Comparison of ENCODE assay signal across 19 mouse cellular contexts in genomic region chr14:120496284-120496683, GRCm38 (mm10). TPM values are rescaled to one million over a fixed set of nuclear protein-coding genes. Genes with fewer than 3 reads are reported as not detected.
DNase-seq lines count a peak whose midpoint lies in the region; ATAC-seq and TF ChIP-seq lines count a peak whose summit lies in the region.
"Had no signal": no experiment of that assay in that cellular context is flagged by ENCODE, and none has a peak within 500 bp of the region (broad histone marks: within the 10 kb centered on the region; RNA-seq: fewer than 3 reads in every experiment).

No protein-coding gene starts in this region.

- DNase-seq in heart, embryonic 10.5 days (ENCODE audit: low spot score), result peak; percentile 72
- no peak for DNase-seq in heart, postnatal 25 days (ENCODE audit: low spot score)
- DNase-seq in liver, postnatal 0 days, result no peak
- no peak for DNase-seq in liver
- DNase-seq in forebrain, embryonic 11.5 days (ENCODE audit: low spot score), result no peak
- DNase-seq: adrenal gland, postnatal 14 days; cerebellum, postnatal 14 days; gastrocnemius, postnatal 10 days; kidney, postnatal 10 days; liver, embryonic 13.5 days; thymus, adult 2 months had no signal

- ATAC-seq in liver, postnatal 0 days, result no peak
- ATAC-seq in embryonic facial prominence, embryonic 15.5 days (ENCODE audit: insufficient number of reproducible peaks, low FRiP score, low TSS enrichment, low read depth), result peak; percentile 47; the same call in 1 of the 2 replicates
- peak; percentile 40 for ATAC-seq in megakaryocyte, adult 5-6 weeks (ENCODE audit: poor library complexity, severe bottlenecking)
- ATAC-seq in forebrain, embryonic 11.5 days (replicated peaks; ENCODE audit: low FRiP score), result no peak
- no peak for ATAC-seq in forebrain, embryonic 13.5 days
- ATAC-seq: hindbrain, embryonic 16.5 days had no signal

- no peak overlapping the region for H3K4me3 ChIP-seq in heart, embryonic 10.5 days
- H3K4me3 ChIP-seq in liver, postnatal 0 days (ENCODE audit: low read depth, low read length), result no peak overlapping the region
- H3K4me3 ChIP-seq in embryonic facial prominence, embryonic 15.5 days (replicated peaks), result no peak overlapping the region
- no peak overlapping the region for H3K4me3 ChIP-seq in forebrain, embryonic 11.5 days (ENCODE audit: low read depth, low read length)
- no peak overlapping the region for H3K4me3 ChIP-seq in forebrain, embryonic 13.5 days
- H3K4me3 ChIP-seq: embryonic facial prominence, embryonic 12.5 days; forebrain, embryonic 12.5 days; liver, embryonic 13.5 days; myocyte had no signal

- H3K4me1 ChIP-seq in heart, embryonic 10.5 days, result peaks cover 46% of the 10 kb centered on the region
- H3K4me1 ChIP-seq in liver, postnatal 0 days (ENCODE audit: insufficient read depth), result no peaks in the 10 kb centered on the region
- H3K4me1 ChIP-seq in embryonic facial prominence, embryonic 15.5 days, result peaks cover 15% of the 10 kb centered on the region
- H3K4me1 ChIP-seq in forebrain, embryonic 11.5 days (replicated peaks; ENCODE audit: control insufficient read depth, insufficient read depth, low read length), result no peaks in the 10 kb centered on the region
- peaks cover 7% of the 10 kb centered on the region; the same call in 1 of the 2 replicates for H3K4me1 ChIP-seq in forebrain, embryonic 13.5 days
- H3K4me1 ChIP-seq: forebrain, embryonic 12.5 days had no signal

- no peaks in the 10 kb centered on the region for H3K27me3 ChIP-seq in heart, embryonic 10.5 days (ENCODE audit: insufficient read depth, poor library complexity, severe bottlenecking)
- no peaks in the 10 kb centered on the region for H3K27me3 ChIP-seq in liver, postnatal 0 days (ENCODE audit: insufficient read depth, low read length)
- no peaks in the 10 kb centered on the region for H3K27me3 ChIP-seq in embryonic facial prominence, embryonic 15.5 days
- no peaks in the 10 kb centered on the region for H3K27me3 ChIP-seq in forebrain, embryonic 11.5 days (ENCODE audit: control insufficient read depth, insufficient read depth, low read length)
- H3K27me3 ChIP-seq in forebrain, embryonic 13.5 days, result no peaks in the 10 kb centered on the region
- H3K27me3 ChIP-seq: embryonic facial prominence, embryonic 12.5 days; forebrain, embryonic 12.5 days; liver, embryonic 13.5 days had no signal

- no peaks in the 10 kb centered on the region for H3K9me3 ChIP-seq in heart, embryonic 10.5 days
- no peaks in the 10 kb centered on the region for H3K9me3 ChIP-seq in liver, postnatal 0 days (ENCODE audit: low read length)
- H3K9me3 ChIP-seq in embryonic facial prominence, embryonic 15.5 days (replicated peaks), result no peaks in the 10 kb centered on the region
- H3K9me3 ChIP-seq in forebrain, embryonic 11.5 days (ENCODE audit: control insufficient read depth, low read length), result no peaks in the 10 kb centered on the region
- H3K9me3 ChIP-seq in forebrain, embryonic 13.5 days (replicated peaks), result no peaks in the 10 kb centered on the region
- H3K9me3 ChIP-seq: embryonic facial prominence, embryonic 12.5 days; forebrain, embryonic 12.5 days; liver, embryonic 13.5 days had no signal

- intact Hi-C loops in heart, postnatal 25 days (cut with DNase I), result no loop called here

- no peak overlapping the region for H3K4me2 ChIP-seq in liver, postnatal 0 days (ENCODE audit: low read depth, low read length)
- H3K4me2 ChIP-seq in embryonic facial prominence, embryonic 15.5 days (replicated peaks), result no peak overlapping the region
- H3K4me2 ChIP-seq in forebrain, embryonic 11.5 days (ENCODE audit: low read depth, low read length, severe bottlenecking), result no peak overlapping the region
- H3K4me2 ChIP-seq in forebrain, embryonic 13.5 days, result no peak overlapping the region
- H3K4me2 ChIP-seq: embryonic facial prominence, embryonic 12.5 days; forebrain, embryonic 12.5 days; liver, embryonic 13.5 days; midbrain, embryonic 11.5 days had no signal

- H3K36me3 ChIP-seq in heart, embryonic 10.5 days, result no peaks in the 10 kb centered on the region
- H3K36me3 ChIP-seq in liver, postnatal 0 days (replicated peaks; ENCODE audit: insufficient read depth, low read length), result no peaks in the 10 kb centered on the region
- H3K36me3 ChIP-seq in embryonic facial prominence, embryonic 15.5 days, result no peaks in the 10 kb centered on the region
- no peaks in the 10 kb centered on the region for H3K36me3 ChIP-seq in forebrain, embryonic 11.5 days (ENCODE audit: control insufficient read depth, insufficient read depth, low read length)
- no peaks in the 10 kb centered on the region for H3K36me3 ChIP-seq in forebrain, embryonic 13.5 days (ENCODE audit: poor library complexity, severe bottlenecking)
- H3K36me3 ChIP-seq: embryonic facial prominence, embryonic 12.5 days; forebrain, embryonic 12.5 days; liver, embryonic 13.5 days had no signal

- 30% methylated on average over 5 of the region's 5 CpGs for WGBS in heart, embryonic 10.5 days
- 25% methylated on average over 5 of the region's 5 CpGs for WGBS in liver, postnatal 0 days (ENCODE audit: insufficient replicate concordance)
- whole genome bisulfite sequencing in embryonic facial prominence, embryonic 15.5 days, result 18% methylated on average over 5 of the region's 5 CpGs
- WGBS in forebrain, embryonic 11.5 days, result 77% methylated on average over 5 of the region's 5 CpGs
- 77% methylated on average over 5 of the region's 5 CpGs for WGBS in forebrain, embryonic 13.5 days

- no peak overlapping the region for H3K27ac ChIP-seq in heart, embryonic 10.5 days
- H3K27ac ChIP-seq in liver, postnatal 0 days (ENCODE audit: low read depth), result no peak overlapping the region
- H3K27ac ChIP-seq in embryonic facial prominence, embryonic 15.5 days (replicated peaks), result 0 out of 2 replicates have a peak overlapping the region, but pooled peaks have one; percentile 7
- H3K27ac ChIP-seq in forebrain, embryonic 11.5 days (ENCODE audit: low read depth, low read length), result no peak overlapping the region
- H3K27ac ChIP-seq in forebrain, embryonic 13.5 days, result no peak overlapping the region
- H3K27ac ChIP-seq: embryonic facial prominence, embryonic 12.5 days; forebrain, embryonic 12.5 days; liver, embryonic 13.5 days had no signal

- no peak for TF ChIP-seq EP300 in liver, postnatal 0 days (IDR thresholded peaks at IDR 0.05; ENCODE audit: low read depth)

- TF ChIP-seq CTCF in liver, postnatal 0 days (IDR thresholded peaks at IDR 0.05; ENCODE audit: low read depth), result no peak

- 0 out of 2 replicates have a peak overlapping the region, but pooled peaks have one; percentile 13 for H3K9ac ChIP-seq in liver, postnatal 0 days (replicated peaks)
- no peak overlapping the region for H3K9ac ChIP-seq in embryonic facial prominence, embryonic 15.5 days
- H3K9ac ChIP-seq in forebrain, embryonic 11.5 days (ENCODE audit: low read length), result no peak overlapping the region
- H3K9ac ChIP-seq in forebrain, embryonic 13.5 days, result no peak overlapping the region
- H3K9ac ChIP-seq: embryonic facial prominence, embryonic 12.5 days; forebrain, embryonic 12.5 days; liver, embryonic 13.5 days had no signal

RNA-seq across cellular contexts. Expression of gene Rap2a, which starts 18.0 kb away (rescaled TPM):
- 11.7 and 12.9 TPM in 2 replicates for polyA plus RNA-seq in heart, embryonic 10.5 days (2016; fragmentation: Nextera tagmentation; extraction: Ambion mirVana)
- 10 to 100 TPM; 12.9 to 14.0 TPM for total RNA-seq in heart, postnatal 25 days (2021)
- 3.2 and 3.4 TPM in 2 replicates for polyA plus RNA-seq in liver, postnatal 0 days (2015; fragmentation: Nextera tagmentation; extraction: Ambion mirVana)
- polyA plus RNA-seq in embryonic facial prominence, embryonic 15.5 days (2015; fragmentation: Nextera tagmentation; extraction: Ambion mirVana), result 17.6 and 18.0 TPM in 2 replicates
- total RNA-seq in megakaryocyte, adult 5-6 weeks (2015), result 33.0 and 37.6 TPM in 2 replicates
- 23.4 and 24.0 TPM in 2 replicates for total RNA-seq in megakaryocyte, adult 5-6 weeks (2017)
- polyA plus RNA-seq in forebrain, embryonic 11.5 days (2014; fragmentation: Nextera tagmentation; extraction: Ambion mirVana), result 21.7 and 23.8 TPM in 2 replicates
- polyA plus RNA-seq in forebrain, embryonic 13.5 days (2015; fragmentation: Nextera tagmentation; extraction: Ambion mirVana), result 8.6 and 9.7 TPM in 2 replicates

Comparison
In these comparisons a context has a peak if more than half of its experiments do, and no peak if none do; other contexts are left out.
1. ATAC-seq: peak in embryonic facial prominence, embryonic 15.5 days (single experiment) and megakaryocyte, adult 5-6 weeks (single experiment); none in liver, postnatal 0 days (single experiment), forebrain, embryonic 11.5 days (single experiment) and forebrain, embryonic 13.5 days (single experiment).